Mouse (Mus musculus) lung, postnatal 25 days (tissue): Measurements from ENCODE around the gene 1110032F04Rik.
"Not testable (repeated sequence)": the region's sequence is repeated elsewhere in the genome, so short reads cannot be mapped to it uniquely, and the experiment has no call there.

ENCODE experiments used
- DNase-seq: peaks from one replicate; pipeline ENCODE4 v3.0.0; 2022; ENCODE audit warnings: low spot score

1110032F04Rik gene

DNA sequence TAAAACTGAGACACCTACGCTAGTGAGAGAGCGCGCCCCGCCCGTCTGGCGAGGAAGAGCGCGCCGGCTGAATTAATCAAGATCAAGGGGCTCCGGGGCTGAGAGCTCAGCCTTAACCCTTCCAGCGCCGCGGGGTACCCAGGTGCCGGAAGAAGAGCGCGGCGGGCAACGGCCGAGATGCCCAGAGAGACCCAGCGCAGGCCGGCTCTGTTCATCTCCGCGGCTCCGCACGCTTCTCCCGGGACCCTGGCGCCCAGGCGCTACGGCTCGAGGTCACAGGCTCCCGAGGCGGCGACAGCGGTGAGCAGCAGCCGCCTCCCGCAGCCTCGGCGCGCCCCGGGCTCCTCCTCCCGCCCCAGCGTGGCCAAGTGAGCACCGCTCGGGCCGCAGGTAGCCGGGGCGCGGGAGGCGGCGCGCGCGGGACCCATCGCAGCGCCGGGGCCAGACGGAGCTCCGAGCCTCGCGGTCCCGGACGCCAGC is at the start of gene 1110032F04Rik:
Gene 1110032F04Rik, plus strand, starts transcription at position 376 of the 480 bp plus-strand sequence.
- DNase-seq: no peak

DNA sequence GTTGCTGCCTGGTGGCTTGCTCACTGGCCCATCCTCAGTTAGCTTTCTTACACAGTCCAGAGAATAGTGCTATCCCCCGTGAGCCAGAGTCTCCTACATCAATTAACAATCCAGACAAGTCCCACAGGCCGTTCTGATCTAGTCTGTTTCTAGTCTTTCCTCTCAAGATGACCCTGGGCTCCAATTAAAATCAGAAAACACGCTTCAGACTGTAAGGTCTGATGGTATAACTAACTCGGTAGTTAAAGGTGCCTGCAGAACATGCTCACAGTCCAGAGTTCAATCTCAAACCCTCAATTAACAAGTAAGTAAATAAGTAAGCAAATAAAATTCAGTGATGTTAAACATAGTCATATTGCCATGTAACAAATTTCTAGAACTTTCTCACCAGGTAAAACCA is 48.0 kb upstream of the 1110032F04Rik start:
- DNase-seq: no peak

DNA sequence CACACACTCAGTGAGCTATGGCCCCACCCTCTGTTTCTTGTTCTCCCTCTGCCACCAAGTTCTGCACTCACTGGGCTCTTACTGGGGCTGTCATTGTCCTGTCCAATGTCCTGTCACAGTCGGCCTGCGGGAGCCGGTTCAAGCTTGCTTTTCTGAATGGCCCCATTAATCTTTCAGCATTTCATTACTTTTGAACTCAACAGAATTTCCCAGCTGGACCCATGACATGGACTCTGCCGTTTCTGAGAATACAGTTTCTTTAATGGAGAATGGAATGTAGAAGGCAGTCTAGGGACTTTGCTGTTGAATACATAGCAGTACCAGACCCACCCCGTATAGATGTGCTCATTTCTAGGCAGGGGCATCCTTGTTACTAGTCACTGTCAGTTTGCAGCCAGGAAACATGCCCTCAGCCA is 47.5 kb upstream of the 1110032F04Rik start:
- no peak for DNase-seq

DNA sequence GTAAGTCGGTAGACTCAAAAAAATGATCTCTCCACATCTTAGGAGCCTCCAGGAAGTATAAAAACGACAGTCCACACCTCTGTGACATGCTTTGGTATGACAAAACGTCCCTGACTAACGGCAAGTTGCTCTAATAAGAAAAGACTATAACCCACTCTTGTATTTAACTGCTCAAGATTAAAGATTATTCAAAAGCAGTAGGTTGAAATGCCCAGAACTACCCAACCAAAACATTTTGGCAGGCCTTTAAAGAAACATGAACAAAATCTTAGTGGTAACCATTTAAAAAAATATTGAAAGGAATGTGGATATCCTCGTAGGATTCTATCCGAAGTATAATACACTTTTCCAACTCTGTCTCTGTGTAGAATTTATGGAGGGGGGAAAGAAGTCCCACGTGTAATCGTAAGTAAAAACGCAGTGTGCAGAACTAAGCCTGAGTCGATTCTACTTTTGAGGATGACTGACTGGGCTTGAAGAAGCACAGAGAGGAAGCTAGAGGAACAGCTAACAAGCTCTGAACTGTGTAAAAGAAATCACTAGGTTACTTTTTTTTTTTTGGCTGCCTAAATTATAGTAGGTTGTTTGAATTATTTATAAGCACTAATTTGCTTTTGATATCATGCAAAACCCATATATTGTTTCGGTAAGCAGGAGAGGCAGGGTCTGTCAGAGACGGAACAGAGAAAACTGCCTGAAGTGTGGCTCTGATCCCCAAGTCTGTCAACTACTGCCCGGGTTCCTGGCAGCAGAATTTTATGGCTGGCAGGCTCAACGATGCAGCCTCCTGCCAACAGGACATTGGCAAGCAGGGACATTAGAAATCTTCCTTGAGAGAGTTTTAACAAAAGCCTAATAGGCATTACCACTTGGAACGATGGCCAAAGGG is 45.3 kb upstream of the 1110032F04Rik start:
- no peak for DNase-seq

DNA sequence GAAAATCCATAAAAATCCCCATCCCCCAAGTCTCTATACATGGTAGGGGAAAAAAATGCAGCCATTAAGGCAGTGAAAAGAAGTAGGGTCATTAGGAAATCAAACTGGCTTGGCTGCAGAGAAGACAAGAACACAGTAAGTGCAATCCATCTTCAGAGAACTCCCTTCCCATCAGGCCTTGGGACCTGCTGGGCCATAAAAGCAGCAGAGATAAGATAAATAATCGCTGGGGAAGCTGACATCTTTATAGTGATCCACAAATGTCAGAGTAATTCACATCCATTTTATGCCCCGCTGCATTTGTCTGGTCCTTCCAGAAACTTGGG is 44.7 kb upstream of the 1110032F04Rik start:
- no peak for DNase-seq

DNA sequence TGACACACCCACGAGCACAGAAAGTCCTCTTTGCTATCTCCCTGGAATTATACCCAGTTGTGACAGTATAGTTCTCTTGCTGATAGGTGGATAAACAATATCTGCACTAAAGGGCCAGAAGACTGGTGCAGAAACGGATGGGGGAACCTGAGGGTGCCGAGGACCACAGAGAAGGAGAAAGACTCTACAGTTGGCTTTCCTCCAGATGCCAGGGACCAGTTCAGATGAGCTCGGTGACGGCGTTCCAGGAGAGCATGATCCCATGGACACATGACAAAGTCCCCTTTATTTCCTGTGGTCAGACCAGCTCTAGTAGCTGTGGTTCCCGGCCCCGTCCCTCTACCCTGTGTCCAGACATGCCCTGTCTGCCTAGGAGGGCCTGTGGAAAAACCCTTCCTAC is 44.2 kb upstream of the 1110032F04Rik start:
- DNase-seq: no peak

DNA sequence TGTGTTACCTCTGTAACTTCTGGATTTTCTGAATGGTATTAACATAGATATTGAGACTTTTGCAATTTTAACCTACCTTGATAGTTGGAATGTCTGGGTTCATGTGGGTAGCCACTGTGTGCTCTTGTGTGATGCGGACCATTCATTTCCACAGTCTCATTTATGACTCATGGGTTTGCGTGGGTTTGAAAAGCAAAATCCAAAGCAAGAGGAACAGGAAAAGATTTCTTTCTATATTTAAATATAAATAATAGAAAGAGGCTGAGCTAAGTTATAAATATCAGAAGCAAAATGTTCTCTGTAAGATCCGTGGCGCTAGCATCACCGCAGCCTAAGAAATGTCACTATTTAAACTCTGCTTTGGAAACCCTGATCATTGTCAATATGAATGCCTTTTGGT is 41.7 kb upstream of the 1110032F04Rik start:
- no peak for DNase-seq

DNA sequence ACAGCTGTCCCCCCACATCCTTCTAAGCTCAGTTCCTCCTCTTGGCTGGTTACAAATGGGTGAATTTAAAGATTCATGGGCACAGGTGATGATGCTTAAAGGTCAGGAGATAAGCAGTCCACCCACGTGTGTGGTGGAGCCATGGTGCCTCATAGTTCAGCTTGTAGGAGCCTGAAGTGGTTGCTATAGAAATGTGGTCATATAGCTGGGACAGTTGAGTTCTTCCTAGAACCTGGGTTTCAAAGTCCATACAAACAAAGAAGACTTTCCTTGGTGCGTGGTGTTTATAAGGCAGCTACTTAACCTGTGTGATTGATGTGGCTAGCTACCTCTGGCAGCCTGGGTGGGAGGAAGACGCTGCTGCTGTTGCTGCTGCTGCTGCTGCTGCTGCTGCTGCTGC is 39.4 kb upstream of the 1110032F04Rik start:
- DNase-seq: no peak

DNA sequence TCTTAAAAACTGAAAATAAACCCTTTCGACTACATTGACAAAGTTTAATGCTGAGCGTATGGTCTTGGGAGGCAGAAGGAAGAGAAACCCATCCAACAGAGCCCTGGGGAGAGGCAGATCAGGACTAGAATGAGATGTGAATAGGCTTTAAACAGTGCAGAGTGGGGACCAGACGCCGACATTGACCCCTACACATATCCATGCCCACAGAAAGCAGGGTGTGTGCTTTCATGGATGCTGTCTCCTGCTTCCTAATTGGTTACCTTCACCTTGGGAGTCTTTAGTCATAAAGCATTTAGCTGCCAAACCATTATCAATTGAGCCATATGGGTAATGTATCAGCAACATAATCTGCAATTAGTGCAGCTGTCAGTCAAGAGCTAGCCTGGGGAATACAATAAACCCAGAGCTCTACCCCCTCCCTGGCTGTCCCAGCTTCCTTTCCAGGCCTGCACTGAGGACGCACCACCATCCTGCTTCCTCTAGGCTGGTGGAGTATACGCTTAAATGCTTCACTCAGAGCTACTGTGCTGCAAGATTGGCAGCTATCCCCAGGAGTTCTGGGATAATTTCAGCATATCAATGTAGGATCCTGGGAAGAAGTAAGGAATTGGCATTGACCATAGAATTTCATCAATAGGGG is 32.4 kb upstream of the 1110032F04Rik start:
- no peak for DNase-seq

DNA sequence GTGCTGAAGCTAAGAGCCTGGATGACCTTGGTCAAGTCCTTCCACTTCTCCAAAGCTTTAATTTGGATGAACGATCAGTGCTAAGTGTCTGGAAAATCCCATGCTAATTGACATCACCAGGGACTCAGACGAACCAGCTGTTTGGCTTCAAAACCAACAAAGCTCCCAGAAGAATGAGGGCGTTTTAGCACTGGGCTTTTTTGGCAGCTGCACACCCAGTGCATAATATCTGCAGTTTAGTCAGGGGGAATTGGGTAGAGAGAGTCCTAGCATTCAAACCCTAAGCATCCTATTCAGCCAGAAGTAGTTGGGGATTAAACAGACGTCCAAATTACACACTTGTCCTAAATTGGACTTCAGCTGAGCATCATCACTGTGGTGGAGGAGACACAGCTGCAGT is 29.2 kb upstream of the 1110032F04Rik start:
- no peak for DNase-seq

DNA sequence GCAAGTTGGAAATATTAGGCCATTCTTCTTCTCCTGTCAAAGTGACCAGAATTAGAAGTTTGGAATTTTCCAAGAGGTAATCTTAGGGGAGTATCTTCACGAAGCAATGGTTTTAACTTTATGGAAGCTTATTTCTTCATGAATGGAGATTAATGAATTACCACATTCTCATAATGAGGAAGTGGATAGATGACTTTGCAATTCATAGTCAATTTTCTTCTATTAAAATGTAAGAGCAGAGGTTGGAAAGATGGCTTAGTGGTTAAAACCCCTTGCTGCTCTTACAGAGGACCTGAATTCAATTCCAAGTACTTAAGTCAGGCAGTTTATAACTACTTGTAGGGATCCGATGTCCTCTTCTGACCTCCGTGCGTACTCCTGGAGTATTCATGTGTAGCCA is 25.4 kb upstream of the 1110032F04Rik start:
- DNase-seq: no peak

DNA sequence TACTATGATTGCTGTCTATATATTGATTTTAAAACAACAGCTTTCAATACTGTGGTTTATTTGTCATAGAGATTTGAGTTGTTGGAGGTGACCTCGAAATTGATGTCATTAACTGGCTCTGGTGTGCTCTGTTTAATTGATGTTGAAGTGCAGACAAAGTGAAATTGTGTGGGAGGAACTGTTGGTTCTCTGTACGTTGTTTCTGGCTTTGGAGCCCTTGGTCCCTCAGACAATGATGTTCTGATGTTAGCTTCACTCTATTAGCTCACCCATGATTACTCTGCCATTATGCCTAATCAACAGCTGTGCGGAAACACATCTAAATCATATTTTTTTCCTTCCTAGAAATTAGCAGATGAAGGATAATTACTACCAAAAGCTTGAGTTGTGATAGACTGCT is 21.1 kb upstream of the 1110032F04Rik start:
- DNase-seq: no peak

DNA sequence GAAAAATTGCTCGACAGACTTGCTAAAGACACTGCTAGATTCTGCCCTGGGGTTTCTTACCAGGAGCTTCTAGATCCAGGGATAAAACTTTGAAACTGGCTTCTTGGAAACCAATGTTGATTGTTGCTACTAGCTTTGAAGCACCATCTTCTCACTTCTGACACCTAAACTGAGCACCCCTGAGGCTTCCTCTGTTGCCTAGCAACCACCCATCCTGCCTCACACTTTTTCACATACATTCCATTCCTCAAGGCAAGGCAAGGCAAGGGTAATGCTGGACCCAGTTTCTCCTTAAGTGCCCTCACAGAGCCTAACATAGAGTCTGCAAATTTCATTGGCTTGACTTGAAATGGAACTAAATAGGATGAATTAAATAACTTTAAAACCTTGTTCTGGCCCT is 17.0 kb upstream of the 1110032F04Rik start:
- DNase-seq: no peak

DNA sequence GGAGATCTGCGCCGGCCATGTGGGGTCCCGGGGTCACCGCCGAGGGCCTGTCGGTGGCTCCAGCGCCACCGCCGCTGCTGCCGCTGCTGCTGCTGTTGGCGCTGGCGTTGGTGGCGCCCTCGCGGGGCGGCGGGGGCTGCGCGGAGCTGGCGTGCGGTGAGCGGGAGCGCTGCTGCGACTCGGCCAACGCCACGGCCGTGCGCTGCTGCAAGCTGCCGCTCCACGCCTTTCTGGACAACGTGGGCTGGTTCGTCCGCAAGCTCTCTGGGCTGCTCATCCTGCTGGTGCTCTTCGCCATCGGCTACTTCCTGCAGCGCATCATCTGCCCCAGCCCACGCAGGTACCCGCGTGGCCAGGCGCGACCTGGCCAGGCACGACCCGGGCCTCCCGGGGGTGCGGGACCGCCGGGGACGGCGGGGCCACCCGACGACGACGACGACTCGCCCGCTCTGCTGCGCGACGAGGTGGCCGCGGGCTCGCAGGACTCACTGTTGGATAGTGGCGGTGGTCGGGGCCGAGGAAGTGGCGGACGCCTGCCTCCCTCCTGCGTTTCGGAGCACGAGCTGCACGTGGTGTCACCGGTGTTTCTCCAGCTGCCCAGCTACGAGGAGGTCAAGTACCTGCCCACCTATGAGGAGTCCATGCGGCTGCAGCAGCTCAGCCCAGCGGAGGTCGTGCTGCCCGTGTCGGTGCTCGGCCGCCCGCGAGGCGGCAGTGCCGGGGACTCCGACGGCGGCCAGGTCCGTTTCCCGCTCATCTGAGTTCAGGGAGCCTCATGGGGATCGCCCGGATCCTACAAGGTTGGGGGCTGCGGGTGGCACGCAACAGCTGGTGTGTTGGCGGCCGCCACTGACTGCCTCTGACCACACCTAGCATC is 543 bp downstream of the 1110032F04Rik start:
- no peak for DNase-seq

DNA sequence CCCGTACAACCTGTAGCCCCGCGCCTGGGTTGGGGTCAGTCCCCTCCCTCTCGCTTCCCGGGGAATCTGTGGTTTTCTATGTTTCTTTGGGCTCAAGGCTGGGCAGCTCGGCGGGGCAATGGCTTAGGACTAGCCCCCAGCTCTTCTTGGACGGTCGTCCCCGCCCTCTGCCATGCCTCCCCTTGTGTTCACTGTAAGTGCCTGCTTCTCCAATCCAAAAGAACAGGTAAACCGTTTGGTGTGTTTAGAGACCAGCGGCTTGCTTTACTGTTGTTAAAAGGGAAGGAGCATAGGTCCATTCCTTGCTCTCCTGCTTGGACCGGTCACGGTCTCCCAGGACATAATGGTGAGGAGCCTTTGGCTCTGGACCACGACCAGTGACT is 1.2 kb downstream of the 1110032F04Rik start:
- DNase-seq: no peak

DNA sequence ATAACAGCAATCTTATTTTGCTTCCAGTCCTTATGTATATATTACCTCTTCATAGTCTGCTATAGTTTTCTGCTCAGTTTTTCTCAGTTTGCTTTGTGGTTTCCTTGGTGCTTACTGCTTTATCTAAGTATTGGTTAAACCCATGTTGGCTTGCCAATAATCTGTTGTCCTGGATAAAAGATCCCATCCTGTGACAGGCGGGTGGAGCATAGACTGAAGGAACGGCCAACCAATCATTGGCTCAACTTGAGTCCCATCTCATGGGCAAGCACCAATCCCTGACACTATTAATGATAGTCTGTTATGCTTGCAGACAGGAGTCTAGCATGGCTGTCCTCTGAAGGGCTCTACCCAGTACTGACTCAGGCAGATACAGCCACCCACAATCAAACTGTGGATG is 4.7 kb downstream of the 1110032F04Rik start:
- DNase-seq: no peak

DNA sequence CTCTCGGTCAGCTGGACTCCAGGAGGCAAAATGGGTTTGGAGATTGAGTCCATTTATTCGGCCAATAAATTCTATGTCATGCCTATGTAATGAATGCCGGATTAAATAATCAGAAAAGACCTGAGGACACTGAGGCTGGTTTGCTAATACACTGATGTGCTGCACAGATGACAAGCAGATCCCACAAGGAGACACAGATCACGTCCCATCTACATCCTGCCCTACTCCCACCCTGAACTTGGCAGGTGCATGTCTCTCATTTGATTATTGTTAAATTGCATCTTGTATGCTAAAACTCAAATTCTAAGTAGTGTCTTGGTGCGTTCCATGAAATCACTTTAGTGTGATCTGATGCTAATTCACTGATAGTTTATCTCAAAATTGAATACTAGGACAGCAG is 17.5 kb downstream of the 1110032F04Rik start:
- no peak for DNase-seq

DNA sequence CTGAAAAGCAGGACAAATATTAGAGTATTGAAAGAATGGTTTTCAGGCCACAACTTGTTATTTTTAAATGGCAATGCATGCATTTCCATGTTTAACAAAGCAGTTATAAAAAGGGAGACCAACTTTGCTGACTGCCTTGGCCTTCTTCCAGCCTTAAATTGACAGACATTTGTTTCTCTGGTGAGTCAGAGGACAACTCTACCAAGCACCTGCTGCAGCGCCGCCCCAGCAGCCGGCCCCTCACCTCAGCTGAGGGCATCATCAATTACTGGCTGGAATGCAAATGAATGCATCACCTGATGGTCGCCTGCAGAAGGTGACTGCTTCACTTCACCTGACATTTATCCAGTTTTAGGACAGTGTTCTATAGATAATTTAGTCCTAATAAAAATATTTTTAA is 26.0 kb downstream of the 1110032F04Rik start:
- DNase-seq: no peak

DNA sequence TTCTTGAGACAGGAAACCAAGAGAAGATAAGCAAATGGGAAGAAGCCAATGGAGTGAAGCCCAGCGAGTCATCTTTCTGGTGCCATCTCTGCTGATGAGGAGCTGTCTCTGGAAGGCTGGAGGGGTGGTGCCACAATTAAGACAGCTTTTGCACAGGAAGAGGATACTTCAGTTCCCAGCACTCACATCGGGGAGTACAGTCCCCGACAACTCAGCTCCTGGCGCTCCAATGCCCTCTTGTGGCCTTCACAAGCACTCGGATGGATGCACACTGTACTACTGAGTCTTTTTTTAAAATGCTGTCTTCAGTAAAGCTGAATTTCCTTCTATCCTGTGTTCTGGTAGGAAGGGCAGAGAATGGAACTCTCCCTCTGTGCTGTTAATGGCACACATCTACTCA is 27.8 kb downstream of the 1110032F04Rik start:
- no peak for DNase-seq

DNA sequence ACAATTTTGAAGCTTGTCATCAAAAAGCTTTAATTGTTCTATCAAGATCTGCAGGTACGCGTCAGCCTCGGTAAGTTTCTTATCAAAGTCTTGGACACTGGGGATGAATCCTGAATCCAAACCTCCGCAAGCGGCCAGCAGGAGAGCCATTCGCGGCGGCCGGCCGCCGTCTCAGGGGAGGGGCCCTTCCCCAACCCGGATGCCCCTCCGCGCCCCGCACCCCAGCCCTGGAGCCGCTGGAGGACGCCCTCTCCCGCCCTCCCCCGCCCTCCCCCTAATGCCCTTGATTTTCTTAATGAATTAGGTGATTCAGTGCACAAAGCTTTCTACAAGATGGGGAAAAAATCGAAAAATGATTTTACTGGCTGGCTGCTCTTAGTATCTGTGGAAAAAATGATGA is 33.2 kb downstream of the 1110032F04Rik start:
- not testable (repeated sequence) for DNase-seq

DNA sequence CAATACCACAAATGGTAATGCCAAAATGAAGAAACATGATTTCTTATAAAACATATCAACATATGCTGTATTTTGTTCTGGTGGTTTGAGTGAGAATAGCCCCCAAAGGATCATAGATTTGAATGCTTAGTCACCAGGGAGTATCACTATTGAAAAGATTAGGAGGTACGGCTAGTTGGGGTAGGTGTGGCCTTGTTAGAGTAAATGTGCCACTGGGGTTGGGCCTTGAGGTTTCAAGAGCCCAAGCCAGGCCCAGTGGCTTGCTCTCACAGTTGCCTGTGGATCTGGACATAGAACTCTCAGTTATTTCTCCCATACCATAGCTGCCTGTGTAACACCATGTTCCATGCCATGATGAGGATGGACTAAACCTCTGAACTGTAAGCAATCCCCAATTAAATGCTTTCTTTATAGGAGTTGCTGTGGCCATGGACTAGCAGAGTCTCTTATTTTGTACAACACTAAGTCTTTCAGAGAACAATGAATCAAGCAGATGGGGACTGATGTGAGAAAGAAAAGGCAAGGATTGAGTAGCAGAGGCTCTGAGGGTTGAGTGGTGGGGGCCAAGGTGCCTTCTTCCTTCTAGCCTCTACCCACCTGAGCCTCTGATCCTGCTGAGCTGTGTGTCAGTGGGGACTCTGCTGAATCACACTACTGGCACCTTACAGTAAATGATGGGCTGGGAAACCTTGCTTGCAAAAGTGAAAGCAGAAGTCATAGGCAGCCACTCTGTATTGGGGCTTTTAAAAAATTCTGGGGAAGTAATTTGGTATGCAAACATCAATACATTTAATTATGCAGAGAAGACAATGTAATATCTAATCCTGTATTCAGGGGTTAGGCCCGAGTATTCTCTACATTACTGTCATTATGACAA is 35.8 kb downstream of the 1110032F04Rik start:
- no peak for DNase-seq

DNA sequence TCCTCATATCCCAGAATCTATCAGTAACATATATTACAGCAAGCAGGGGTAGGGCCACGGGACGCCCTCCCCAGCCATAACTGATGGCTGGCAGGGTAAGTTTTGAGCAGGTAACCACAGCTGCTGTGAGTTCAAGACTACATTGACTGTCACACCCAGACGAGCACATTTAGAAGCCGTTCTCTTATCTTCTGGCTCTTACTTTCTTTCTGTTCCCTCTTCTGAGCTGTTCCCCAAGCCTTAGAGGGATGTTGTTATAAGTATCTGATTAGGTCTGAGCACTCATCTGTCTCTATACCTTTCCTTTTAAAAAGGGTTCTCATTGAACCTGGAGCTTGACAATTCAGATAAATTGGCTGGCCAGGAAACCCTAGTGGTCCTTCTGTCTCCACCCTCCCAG is 38.1 kb downstream of the 1110032F04Rik start:
- no peak for DNase-seq
